Mouse (Mus musculus) liver, embryonic 14.5 days (tissue): Measurements from ENCODE around the gene Nt5c3b. TPM values are rescaled to one million over a fixed set of nuclear protein-coding genes. Genes with fewer than 3 reads are reported as not detected.

Source experiments
- ATAC-seq: fragments of 200-750 bp; cut with Nextera tagmentation; 2 replicates; pipeline ENCODE4 v1.8.0; 2017; ENCODE audit warnings: moderate number of reproducible peaks, mild to moderate bottlenecking, moderate library complexity; ENCODE audit not compliant: insufficient read depth
- DNase-seq, 3 experiments: peaks; one replicate each; pipeline ENCODE4 v3.0.0-alpha.2; 2012 to 2013; ENCODE audit warnings: low read depth in 3 of 3, low spot score in 3 of 3
- H3K27ac ChIP-seq: fragments of 300-500 bp; sonication (generic); 2 replicates; pipeline ENCODE4 v1.5.1; 2014; ENCODE audit warnings: moderate library complexity, mild to moderate bottlenecking, control low read depth, inconsistent platforms
- H3K27me3 ChIP-seq: fragments of 300-500 bp; sonication (generic); 2 replicates; pipeline ENCODE4 v1.6.1; 2014; ENCODE audit warnings: mild to moderate bottlenecking, low read length, moderate library complexity; ENCODE audit not compliant: control insufficient read depth, insufficient read depth
- H3K36me3 ChIP-seq: fragments of 300-500 bp; sonication (generic); replicated peaks from 2 replicates; pipeline ENCODE4 v1.6.1; 2014; ENCODE audit warnings: low read depth; ENCODE audit not compliant: control insufficient read depth, insufficient read depth
- H3K4me1 ChIP-seq, 2 experiments: fragments of 200-500 bp in 1 of 2; fragments of 300-500 bp in 1 of 2; sonication (generic) in 1 of 2; replicated peaks; 2 replicates each; pipeline ENCODE4 v1.6.1; 2012 to 2014; ENCODE audit warnings: antibody characterized with exemption in 1 of 2, inconsistent platforms in 1 of 2, low read length in 1 of 2; ENCODE audit not compliant: control insufficient read depth in 2 of 2, insufficient read depth in 2 of 2
- H3K4me2 ChIP-seq: fragments of 300-500 bp; sonication (generic); 2 replicates; pipeline ENCODE4 v1.6.1; 2014; ENCODE audit warnings: low read depth, mild to moderate bottlenecking, control low read depth, moderate library complexity
- H3K4me3 ChIP-seq, 2 experiments: fragments of 200-500 bp in 1 of 2; fragments of 300-500 bp in 1 of 2; sonication (generic) in 1 of 2; 2 replicates each; pipeline ENCODE4 v1.5.1; 2012 to 2014; ENCODE audit warnings: low read depth in 2 of 2, low read length in 2 of 2, mild to moderate bottlenecking in 2 of 2, control low read depth in 1 of 2, inconsistent platforms in 1 of 2, moderate library complexity in 1 of 2; ENCODE audit not compliant: insufficient read depth in 1 of 2
- H3K9ac ChIP-seq: fragments of 300-500 bp; sonication (generic); replicated peaks from 2 replicates; pipeline ENCODE4 v1.6.1; 2014; ENCODE audit warnings: mild to moderate bottlenecking, control low read depth, moderate library complexity
- H3K9me3 ChIP-seq: fragments of 300-500 bp; sonication (generic); 2 replicates; pipeline ENCODE4 v1.6.1; 2016; ENCODE audit warnings: low read length, mixed read lengths; ENCODE audit not compliant: control insufficient read depth
- CTCF ChIP-seq: IDR thresholded peaks from 2 replicates; pipeline ENCODE4 v1.5.1; 2016; ENCODE audit warnings: antibody characterized with exemption, low read depth, control low read depth
- EP300 ChIP-seq: IDR thresholded peaks from 2 replicates; pipeline ENCODE4 v1.6.1; 2016; ENCODE audit warnings: antibody characterized with exemption, low read depth
- WGBS: fragments of 180-500 bp; shearing (Covaris S2); extraction: QIAGEN DNeasy Blood & Tissue Kit; methylation state at CpG from one replicate; pipeline ENCODE4 v1.1.7; 2014; ENCODE audit not compliant: insufficient replicate concordance; 5-methylcytosine and 5-hydroxymethylcytosine counted together
- polyA plus RNA-seq, 2 experiments: library from polyadenylated mRNA; depleted of rRNA in 1 of 2; stranded (reverse) in 1 of 2; unstranded in 1 of 2; fragments of >200 nt; fragmentation: Nextera tagmentation in 1 of 2; extraction: Ambion mirVana in 1 of 2; gene quantifications; 2 replicates each; pipeline versions ENCODE4 v1.2.1 to v1.2.3; 2012 to 2014

The Nt5c3b gene
- polyA plus RNA-seq, 2 experiments: 13.0 to 15.5 TPM

GRCm38 (mm10) chr11:100465229-100465792 is 23.7 kb upstream of the Nt5c3b start:
- no peak overlapping the region for H3K27ac ChIP-seq
- DNase-seq (no peak), ATAC-seq (peak; percentile 61; the same call in 1 of the 2 replicates)
- no peak for TF ChIP-seq EP300
- TF ChIP-seq CTCF: no peak
- no peak overlapping the region for H3K4me3 ChIP-seq
- 54% methylated on average over 1 of the region's 1 CpGs for WGBS
- 0 out of 2 replicates have a peak overlapping the region, but pooled peaks have one; percentile 9 for H3K9ac ChIP-seq
- no peaks in the 10 kb centered on the region for H3K27me3 ChIP-seq
- peaks cover 6 to 8% of the 10 kb centered on the region in 2 experiments; a peak in 2 of 4 replicates for H3K4me1 ChIP-seq
- H3K4me2 ChIP-seq: no peak overlapping the region
- no peaks in the 10 kb centered on the region for H3K9me3 ChIP-seq
- peaks cover 15% of the 10 kb centered on the region for H3K36me3 ChIP-seq

- no peak overlapping the region for H3K9ac ChIP-seq
- no peak overlapping the region for H3K27ac ChIP-seq
- 83% methylated on average over 10 of the region's 10 CpGs for WGBS
- no peak overlapping the region for H3K4me3 ChIP-seq
- ATAC-seq (no peak), DNase-seq (no peak)
- no peaks in the 10 kb centered on the region for H3K9me3 ChIP-seq
- no peaks in the 10 kb centered on the region for H3K27me3 ChIP-seq
- peaks cover 6 to 7% of the 10 kb centered on the region in 2 experiments; a peak in 2 of 4 replicates for H3K4me1 ChIP-seq
- no peak overlapping the region for H3K4me2 ChIP-seq
- peaks cover 17% of the 10 kb centered on the region for H3K36me3 ChIP-seq
- TF ChIP-seq CTCF (no peak), EP300 (no peak)
These were observed 21.1 kb upstream of the Nt5c3b start for GRCm38 (mm10) chr11:100462699-100463098.

DNA sequence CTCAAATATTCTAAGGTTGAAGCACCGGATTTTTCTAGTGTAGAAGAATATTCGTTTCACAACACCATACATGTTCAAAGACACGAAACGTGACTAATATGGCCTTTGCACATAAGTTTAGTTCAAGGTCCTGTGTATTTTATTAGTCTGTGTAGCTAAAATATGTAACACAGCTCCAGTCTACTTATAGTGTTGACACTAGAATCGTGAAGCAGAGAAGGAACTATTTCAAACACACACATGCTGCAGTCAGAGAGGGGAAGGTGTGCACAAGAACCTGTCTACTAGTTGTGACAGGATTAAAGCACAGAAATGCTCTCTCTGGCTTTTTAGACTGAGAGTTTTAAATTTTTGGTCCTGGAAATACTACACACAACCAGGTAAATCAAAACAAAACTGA is 16.1 kb upstream of the Nt5c3b start:
- TF ChIP-seq EP300 (no peak), CTCF (no peak)
- Histone ChIP-seq H3K4me3 (no peak overlapping the region), H3K4me2 (no peak overlapping the region), H3K4me1 (no peaks in the 10 kb centered on the region), H3K27ac (no peak overlapping the region), H3K36me3 (peaks cover 12% of the 10 kb centered on the region), H3K9me3 (no peaks in the 10 kb centered on the region), H3K9ac (no peak overlapping the region), H3K27me3 (no peaks in the 10 kb centered on the region)
- no peak for ATAC-seq
- no peak for DNase-seq
- 78% methylated on average over 5 of the region's 5 CpGs for WGBS

GRCm38 (mm10) chr11:100457247-100457646 is 15.6 kb upstream of the Nt5c3b start:
- WGBS: 59% methylated on average over 4 of the region's 4 CpGs
- Histone ChIP-seq H3K4me3 (no peak overlapping the region), H3K9me3 (no peaks in the 10 kb centered on the region), H3K9ac (no peak overlapping the region), H3K27ac (no peak overlapping the region), H3K4me1 (no peaks in the 10 kb centered on the region), H3K27me3 (no peaks in the 10 kb centered on the region), H3K4me2 (no peak overlapping the region), H3K36me3 (peaks cover 8% of the 10 kb centered on the region)
- no peak for DNase-seq
- TF ChIP-seq CTCF (no peak), EP300 (no peak)
- ATAC-seq: no peak

DNA sequence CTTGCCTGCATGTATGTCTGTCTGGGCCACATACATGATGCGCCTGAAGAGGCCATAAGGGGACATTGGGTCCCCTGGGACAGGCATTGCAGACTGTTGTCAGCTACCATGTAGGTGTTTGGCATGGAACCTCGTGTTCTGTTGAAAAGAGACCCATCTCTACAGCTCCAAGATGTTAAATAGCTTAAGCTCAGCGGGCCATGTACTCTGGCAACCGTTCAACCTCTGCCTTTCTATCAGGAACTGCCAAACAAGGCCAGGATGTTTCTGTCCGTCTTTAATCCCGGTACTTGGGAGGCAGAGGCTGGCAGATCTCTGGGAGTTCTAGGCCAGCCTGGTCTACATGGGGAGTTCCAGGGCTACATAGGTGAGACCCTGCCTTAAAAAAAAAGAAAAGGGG is 1.0 kb upstream of the Nt5c3b start:
- DNase-seq: no peak
- H3K4me3 ChIP-seq: no peak overlapping the region
- TF ChIP-seq CTCF (no peak), EP300 (no peak)
- ATAC-seq: no peak
- H3K4me2 ChIP-seq: no peak overlapping the region
- H3K9ac ChIP-seq: no peak overlapping the region
- H3K36me3 ChIP-seq: no peaks in the 10 kb centered on the region
- peaks cover 0 to 7% of the 10 kb centered on the region in 2 experiments; a peak in 3 of 4 replicates for H3K4me1 ChIP-seq
- no peaks in the 10 kb centered on the region for H3K9me3 ChIP-seq
- H3K27ac ChIP-seq: no peak overlapping the region
- H3K27me3 ChIP-seq: no peaks in the 10 kb centered on the region
- 73% methylated on average over 6 of the region's 6 CpGs for WGBS
